Mouse (Mus musculus) liver (tissue): ENCODE measurements around the gene Ascl1.

Source experiments
- DNase-seq: peaks from one replicate; pipeline ENCODE4 v3.0.0-alpha.2; 2020; ENCODE audit warnings: mixed read lengths

The Ascl1 gene

GRCm38 (mm10) chr10:87493576-87493975, at the start of gene Ascl1:
Gene Ascl1, minus strand, starts transcription at chr10:87493660.
- no peak for DNase-seq

- no peak for DNase-seq
Measured at GRCm38 (mm10) chr10:87534172-87534571, 40.7 kb upstream of the Ascl1 start.

- peak; percentile 13 for DNase-seq
Measured at GRCm38 (mm10) chr10:87521646-87522045, 28.2 kb upstream of the Ascl1 start, which contains the start of gene Pah. Gene Pah, plus strand, starts transcription at chr10:87521795.

GRCm38 (mm10) chr10:87520401-87521116, 27.1 kb upstream of the Ascl1 start:
- no peak for DNase-seq

GRCm38 (mm10) chr10:87518585-87518984, 25.1 kb upstream of the Ascl1 start:
- DNase-seq = no peak

GRCm38 (mm10) chr10:87513052-87513451, 19.6 kb upstream of the Ascl1 start:
- DNase-seq = no peak

- no peak for DNase-seq
Measured at GRCm38 (mm10) chr10:87508581-87508980, 15.1 kb upstream of the Ascl1 start.

GRCm38 (mm10) chr10:87503946-87504345, 10.5 kb upstream of the Ascl1 start:
- peak; percentile 11 for DNase-seq

- DNase-seq = no peak
Measured at GRCm38 (mm10) chr10:87502283-87502682, 8.8 kb upstream of the Ascl1 start.

- DNase-seq = no peak
Measured at GRCm38 (mm10) chr10:87501659-87502042, 8.2 kb upstream of the Ascl1 start.

GRCm38 (mm10) chr10:87500926-87501658, 7.6 kb upstream of the Ascl1 start:
- no peak for DNase-seq

GRCm38 (mm10) chr10:87497056-87497455, 3.6 kb upstream of the Ascl1 start:
- DNase-seq = no peak

GRCm38 (mm10) chr10:87494596-87494995, 1.1 kb upstream of the Ascl1 start:
- DNase-seq = no peak

- DNase-seq = no peak
Measured at GRCm38 (mm10) chr10:87494176-87494575, 716 bp upstream of the Ascl1 start.

GRCm38 (mm10) chr10:87492661-87493551, 554 bp downstream of the Ascl1 start:
- peak; percentile 17 for DNase-seq

GRCm38 (mm10) chr10:87492332-87492660, 1.2 kb downstream of the Ascl1 start:
- no peak for DNase-seq

GRCm38 (mm10) chr10:87491485-87492040, 1.9 kb downstream of the Ascl1 start:
- DNase-seq = no peak

- no peak for DNase-seq
Measured at GRCm38 (mm10) chr10:87490328-87490727, 3.1 kb downstream of the Ascl1 start.

GRCm38 (mm10) chr10:87489246-87490009, 4.0 kb downstream of the Ascl1 start:
- DNase-seq = no peak

- no peak for DNase-seq
Measured at GRCm38 (mm10) chr10:87488429-87489145, 4.9 kb downstream of the Ascl1 start.
